Mouse (Mus musculus) layer of hippocampus, adult 6 months (tissue): ENCODE results near the gene Ak5. TPM values are rescaled to one million over a fixed set of nuclear protein-coding genes. Genes with fewer than 3 reads are reported as not detected.

ENCODE experiments used
- long read RNA-seq, 2 experiments: library from polyadenylated mRNA; unstranded; transcript quantifications; one replicate each; pipeline ENCODE4 v2.0.0; 2019 to 2020
- polyA plus RNA-seq: library from polyadenylated mRNA; unstranded; fragments of <200 nt; fragmentation: Nextera tagmentation; gene quantifications from 2 replicates; pipeline ENCODE4 v1.2.3, GENCODE M21; 2021

Gene Ak5
- 169 and 189 TPM in 2 replicates for polyA plus RNA-seq
- long read RNA-seq, experiment 1, transcript Ak5-201 (14 exons, 3,323 nt), result major isoform, 381 of 543 reads
- long read RNA-seq, experiment 1, partial matches to known transcripts, result 90 of 543 reads
- long read RNA-seq, experiment 1, other reads (novel, unspliced or antisense), result 71 of 543 reads
- long read RNA-seq, experiment 2, transcript Ak5-201 (14 exons, 3,323 nt), result major isoform, 1,514 of 1,829 reads
- long read RNA-seq, experiment 2, partial matches to known transcripts, result 108 of 1,829 reads
- long read RNA-seq, experiment 2, other reads (novel, unspliced or antisense), result 207 of 1,829 reads

GRCm38 (mm10) chr3:152668239-152668638 lies at the start of gene Ak5:
Gene Ak5, minus strand, starts transcription at chr3:152668360.

GRCm38 (mm10) chr3:152713991-152714902 lies 46.1 kb upstream of the Ak5 start, which contains the start of gene Pigk:
Gene Pigk, plus strand, starts transcription at chr3:152714100.

Other genes starting within 250 kb of the Ak5 start
- 58.4 and 72.3 TPM in 2 replicates for gene Pigk, start 45.7 kb upstream of the Ak5 start, polyA plus RNA-seq